Mouse (Mus musculus) MEL (cell line): ENCODE results near the gene Snrnp48. TPM values are rescaled to one million over a fixed set of nuclear protein-coding genes. Genes with fewer than 3 reads are reported as not detected.

Experiments used
- DNase-seq: peaks from one replicate; pipeline ENCODE4 v3.0.0; 2011; ENCODE audit warnings: low read depth, low spot score
- H3K27ac ChIP-seq: 2 replicates; pipeline ENCODE4 v1.5.1; 2012; ENCODE audit warnings: low read depth, mild to moderate bottlenecking, control low read depth, low read length, moderate library complexity; ENCODE audit not compliant: control insufficient read depth
- H3K27me3 ChIP-seq, 2 experiments: fragments of 150-350 bp in 1 of 2; sonication (generic) in 1 of 2; 2 replicates each; pipeline ENCODE4 v1.6.1; 2012; ENCODE audit warnings: low read length in 2 of 2, mild to moderate bottlenecking in 2 of 2, improper control_type of control experiment in 1 of 2, moderate library complexity in 1 of 2; ENCODE audit not compliant: insufficient read depth in 2 of 2, control insufficient read depth in 1 of 2
- H3K36me3 ChIP-seq, 2 experiments: 2 replicates each; pipeline ENCODE4 v1.6.1; 2012 to 2014; ENCODE audit warnings: low read length in 2 of 2, improper control_type of control experiment in 1 of 2, inconsistent platforms in 1 of 2, mild to moderate bottlenecking in 1 of 2; ENCODE audit not compliant: insufficient read depth in 2 of 2, control insufficient read depth in 1 of 2
- H3K4me1 ChIP-seq, 2 experiments: fragments of 150-350 bp in 1 of 2; sonication (generic) in 1 of 2; 2 replicates each; pipeline ENCODE4 v1.6.1; 2012; ENCODE audit warnings: low read length in 2 of 2, improper control_type of control experiment in 1 of 2, mild to moderate bottlenecking in 1 of 2; ENCODE audit not compliant: insufficient read depth in 2 of 2, control insufficient read depth in 1 of 2
- H3K4me3 ChIP-seq, 2 experiments: fragments of 150-350 bp in 1 of 2; sonication (generic) in 1 of 2; 2 replicates each; pipeline ENCODE4 v1.5.1; 2012; ENCODE audit warnings: low read depth in 2 of 2, low read length in 2 of 2, mild to moderate bottlenecking in 2 of 2, moderate library complexity in 2 of 2, control low read depth in 1 of 2, improper control_type of control experiment in 1 of 2; ENCODE audit not compliant: control insufficient read depth in 1 of 2, insufficient read depth in 1 of 2
- H3K79me2 ChIP-seq: 2 replicates; pipeline ENCODE4 v1.6.1; 2012; ENCODE audit warnings: mild to moderate bottlenecking, low read length, moderate library complexity; ENCODE audit not compliant: control insufficient read depth, poor library complexity, insufficient read depth
- H3K9ac ChIP-seq: 2 replicates; pipeline ENCODE4 v1.6.1; 2012; ENCODE audit warnings: low read depth, mild to moderate bottlenecking, control low read depth, low read length, moderate library complexity; ENCODE audit not compliant: control insufficient read depth, poor library complexity, severe bottlenecking
- H3K9me3 ChIP-seq: fragments of 150-350 bp; sonication (generic); replicated peaks from 2 replicates; pipeline ENCODE4 v1.6.1; 2012; ENCODE audit warnings: mild to moderate bottlenecking, low read length, improper control_type of control experiment, moderate library complexity; ENCODE audit not compliant: insufficient read depth
- CHD1 ChIP-seq: IDR thresholded peaks from 2 replicates; pipeline ENCODE4 v1.6.1; 2012; ENCODE audit warnings: low read depth, mild to moderate bottlenecking, inconsistent platforms, low read length, improper control_type of control experiment
- CHD2 ChIP-seq: IDR thresholded peaks from 2 replicates; pipeline ENCODE4 v1.6.1; 2011; ENCODE audit warnings: low read length, improper control_type of control experiment
- CTCF ChIP-seq, 3 experiments: IDR thresholded peaks in 2 of 3; conservative IDR thresholded peaks in 1 of 3; 2 replicates each; pipeline ENCODE4 v1.5.1; 2011 to 2012; ENCODE audit warnings: low read length in 3 of 3, low read depth in 2 of 3, mild to moderate bottlenecking in 2 of 3, improper control_type of control experiment in 1 of 3, inconsistent platforms in 1 of 3, mixed read lengths in 1 of 3, moderate library complexity in 1 of 3; ENCODE audit not compliant: control insufficient read depth in 1 of 3, insufficient read depth in 1 of 3, poor library complexity in 1 of 3, severe bottlenecking in 1 of 3
- E2F4 ChIP-seq: IDR thresholded peaks from 2 replicates; pipeline ENCODE4 v1.6.1; 2011; ENCODE audit warnings: low read depth, low read length, improper control_type of control experiment, borderline replicate concordance
- ELF1 ChIP-seq: IDR thresholded peaks from 2 replicates; pipeline ENCODE4 v1.6.1; 2014; ENCODE audit warnings: low read depth, mild to moderate bottlenecking, inconsistent platforms, low read length, improper control_type of control experiment, moderate library complexity
- EP300 ChIP-seq, 2 experiments: IDR thresholded peaks; 2 replicates each; pipeline ENCODE4 v1.6.1; 2011; ENCODE audit warnings: improper control_type of control experiment in 2 of 2, low read length in 2 of 2, low read depth in 1 of 2, mild to moderate bottlenecking in 1 of 2
- JUND ChIP-seq: IDR thresholded peaks from 2 replicates; pipeline ENCODE4 v1.6.1; 2011; ENCODE audit warnings: low read depth, mild to moderate bottlenecking, improper control_type of control experiment, low read length
- MAFK ChIP-seq: IDR thresholded peaks from 2 replicates; pipeline ENCODE4 v1.6.1; 2011; ENCODE audit warnings: low read depth, mild to moderate bottlenecking, low read length, improper control_type of control experiment, borderline replicate concordance
- MAX ChIP-seq: IDR thresholded peaks from 2 replicates; pipeline ENCODE4 v1.6.1; 2011; ENCODE audit warnings: low read length, improper control_type of control experiment
- MEF2A ChIP-seq: IDR thresholded peaks from 2 replicates; pipeline ENCODE4 v1.6.1; 2014; ENCODE audit warnings: low read depth, mild to moderate bottlenecking, inconsistent platforms, low read length, improper control_type of control experiment; ENCODE audit not compliant: poor library complexity, insufficient replicate concordance, severe bottlenecking; ENCODE audit errors: extremely low read depth
- MXI1 ChIP-seq: IDR thresholded peaks from 2 replicates; pipeline ENCODE4 v1.6.1; 2011; ENCODE audit warnings: mild to moderate bottlenecking, low read depth, low read length, improper control_type of control experiment
- MYB ChIP-seq: IDR thresholded peaks from 2 replicates; pipeline ENCODE4 v1.6.1; 2011; ENCODE audit warnings: mild to moderate bottlenecking, low read depth, low read length, improper control_type of control experiment
- MYC ChIP-seq: IDR thresholded peaks from 2 replicates; pipeline ENCODE4 v1.6.1; 2011; ENCODE audit warnings: low read depth, mild to moderate bottlenecking, low read length, improper control_type of control experiment, moderate library complexity
- NELFE ChIP-seq: IDR thresholded peaks from 2 replicates; pipeline ENCODE4 v1.6.1; 2011; ENCODE audit warnings: low read depth, low read length, improper control_type of control experiment
- NRF1 ChIP-seq: IDR thresholded peaks from 2 replicates; pipeline ENCODE4 v1.6.1; 2014; ENCODE audit warnings: low read depth, mild to moderate bottlenecking, inconsistent platforms, low read length, improper control_type of control experiment, moderate library complexity; ENCODE audit not compliant: poor library complexity, insufficient read depth, severe bottlenecking
- POLR2AphosphoS2 ChIP-seq: IDR thresholded peaks from 2 replicates; pipeline ENCODE4 v1.6.1; 2011; ENCODE audit warnings: low read length, improper control_type of control experiment
- POLR2AphosphoS5 ChIP-seq: IDR thresholded peaks from 2 replicates; pipeline ENCODE4 v1.6.1; 2012; ENCODE audit warnings: low read depth, borderline replicate concordance, mild to moderate bottlenecking, inconsistent platforms, low read length, moderate library complexity, mixed read lengths
- RAD21 ChIP-seq: IDR thresholded peaks from 2 replicates; pipeline ENCODE4 v1.6.1; 2011; ENCODE audit warnings: mild to moderate bottlenecking, low read depth, low read length, improper control_type of control experiment
- RCOR1 ChIP-seq: IDR thresholded peaks from 2 replicates; pipeline ENCODE4 v1.6.1; 2012; ENCODE audit warnings: low read depth, mild to moderate bottlenecking, inconsistent platforms, low read length, improper control_type of control experiment
- SIN3A ChIP-seq: IDR thresholded peaks from 2 replicates; pipeline ENCODE4 v1.6.1; 2012; ENCODE audit warnings: low read length, improper control_type of control experiment, inconsistent platforms
- TAL1 ChIP-seq: IDR thresholded peaks from 2 replicates; pipeline ENCODE4 v1.6.1; 2012; ENCODE audit warnings: mild to moderate bottlenecking, inconsistent platforms, low read length, moderate library complexity, mixed read lengths
- TBP ChIP-seq: IDR thresholded peaks from 2 replicates; pipeline ENCODE4 v1.8.0; 2011; ENCODE audit warnings: low read depth, low read length, improper control_type of control experiment
- USF1 ChIP-seq: IDR thresholded peaks from 2 replicates; pipeline ENCODE4 v1.6.1; 2014; ENCODE audit warnings: low read depth, mild to moderate bottlenecking, inconsistent platforms, low read length, improper control_type of control experiment, moderate library complexity
- ZC3H11A ChIP-seq: IDR thresholded peaks from 2 replicates; pipeline ENCODE4 v1.6.1; 2012; ENCODE audit warnings: low read depth, mild to moderate bottlenecking, inconsistent platforms, low read length, improper control_type of control experiment
- ZKSCAN1 ChIP-seq: IDR thresholded peaks from 2 replicates; pipeline ENCODE4 v1.6.1; 2012; ENCODE audit warnings: low read depth, mild to moderate bottlenecking, inconsistent platforms, low read length, improper control_type of control experiment, moderate library complexity
- polyA plus RNA-seq, 2 experiments: library from polyadenylated mRNA; stranded (reverse) in 1 of 2; unstranded in 1 of 2; fragments of >175 nt in 1 of 2; fragments of >200 nt in 1 of 2; gene quantifications; 2 replicates each; pipeline versions ENCODE4 v1.2.1 to v1.2.4; 2012; ENCODE audit warnings: low replicate concordance in 2 of 2, low read depth in 1 of 2; ENCODE audit not compliant: insufficient read length in 2 of 2, insufficient read depth in 1 of 2, missing spikeins in 1 of 2
- total RNA-seq: library from RNA; depleted of rRNA; stranded (reverse); fragments of 300-350 nt; gene quantifications from 2 replicates; pipeline ENCODE4 v1.2.3, GENCODE M21; 2012

Snrnp48 gene
- total and polyA plus RNA-seq, 3 experiments = 60.4 to 134 (median 63.2) TPM

GRCm38 (mm10) chr13:38248151-38248550 lies 43.4 kb downstream of the Snrnp48 start:
- Histone ChIP-seq H3K36me3 (no peaks in the 10 kb centered on the region; a peak in 1 of 4 replicates), H3K4me1 (no peaks in the 10 kb centered on the region; a peak in 1 of 4 replicates), H3K27me3 (peaks cover 0 to 4% of the 10 kb centered on the region in 2 experiments; a peak in 3 of 4 replicates), H3K9ac (no peak overlapping the region), H3K27ac (no peak overlapping the region), H3K9me3 (no peaks in the 10 kb centered on the region), H3K4me3 (no peak overlapping the region), H3K79me2 (no peaks in the 10 kb centered on the region)
- no peak for DNase-seq
- TF ChIP-seq POLR2AphosphoS5 = no peak
- TF ChIP-seq EP300 (IDR thresholded peaks at IDR 0.05; ENCODE audit: low read depth in 1 of 2, low read length in 2 of 2) = no peak
- TF ChIP-seq CHD1 = no peak
- TF ChIP-seq CTCF (IDR thresholded peaks at IDR 0.05 in 2 of 3, conservative IDR thresholded peaks at IDR 0.05 in 1 of 3; ENCODE audit: control insufficient read depth in 1 of 3, insufficient read depth in 1 of 3, low read depth in 2 of 3, low read length in 3 of 3, poor library complexity in 1 of 3, severe bottlenecking in 1 of 3) = no peak
- no peak for TF ChIP-seq MXI1
- no peak for TF ChIP-seq ZC3H11A
- no peak for TF ChIP-seq NRF1
- no peak for TF ChIP-seq POLR2AphosphoS2
- TF ChIP-seq JUND = no peak
- TF ChIP-seq ELF1 = no peak

DNA sequence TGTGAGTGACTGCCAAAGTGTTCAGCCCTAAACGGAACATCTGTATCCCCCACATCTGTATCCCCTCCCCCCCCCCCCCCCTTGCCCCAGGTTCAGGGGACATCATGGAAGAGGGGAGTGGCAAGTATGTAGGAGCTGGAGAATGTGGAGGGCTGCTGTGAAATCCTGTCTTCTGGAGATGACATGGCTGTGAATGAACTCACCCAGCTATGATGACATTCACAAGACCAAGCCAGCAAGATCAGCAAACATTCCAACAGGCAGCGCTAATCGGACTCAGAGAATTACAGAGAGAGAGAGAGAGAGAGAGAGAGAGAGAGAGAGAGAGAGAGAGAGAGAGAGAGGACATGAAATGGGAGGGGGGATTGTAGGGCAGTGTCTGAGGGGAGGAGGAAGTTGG lies 46.5 kb downstream of the Snrnp48 start:
- Histone ChIP-seq H3K36me3 (no peaks in the 10 kb centered on the region; a peak in 1 of 4 replicates), H3K9ac (no peak overlapping the region), H3K79me2 (no peaks in the 10 kb centered on the region), H3K27me3 (peaks cover 0 to 1% of the 10 kb centered on the region in 2 experiments; a peak in 2 of 4 replicates), H3K4me1 (no peaks in the 10 kb centered on the region; a peak in 1 of 4 replicates), H3K4me3 (no peak overlapping the region), H3K27ac (no peak overlapping the region), H3K9me3 (no peaks in the 10 kb centered on the region)
- no peak for DNase-seq
- no peak for TF ChIP-seq TBP
- no peak for TF ChIP-seq NELFE
- TF ChIP-seq RAD21 = no peak
- TF ChIP-seq RCOR1 = no peak
- no peak for TF ChIP-seq MEF2A
- TF ChIP-seq MXI1 = no peak
- no peak for TF ChIP-seq USF1
- TF ChIP-seq ZKSCAN1 = no peak
- TF ChIP-seq CHD2 = no peak
- TF ChIP-seq TAL1 = no peak
- no peak for TF ChIP-seq POLR2AphosphoS5
- TF ChIP-seq SIN3A = no peak
- no peak for TF ChIP-seq NRF1
- no peak for TF ChIP-seq MAX
- TF ChIP-seq MYB = no peak
- no peak for TF ChIP-seq MAFK
- TF ChIP-seq MYC = no peak
- TF ChIP-seq E2F4 = no peak
